Mouse (Mus musculus): ENCODE results near the gene Il13. TPM values are rescaled to one million over a fixed set of nuclear protein-coding genes. Genes with fewer than 3 reads are reported as not detected.

The Il13 gene
- polyA plus RNA-seq, 1 experiment from 2014 or later, result not detected

DNA sequence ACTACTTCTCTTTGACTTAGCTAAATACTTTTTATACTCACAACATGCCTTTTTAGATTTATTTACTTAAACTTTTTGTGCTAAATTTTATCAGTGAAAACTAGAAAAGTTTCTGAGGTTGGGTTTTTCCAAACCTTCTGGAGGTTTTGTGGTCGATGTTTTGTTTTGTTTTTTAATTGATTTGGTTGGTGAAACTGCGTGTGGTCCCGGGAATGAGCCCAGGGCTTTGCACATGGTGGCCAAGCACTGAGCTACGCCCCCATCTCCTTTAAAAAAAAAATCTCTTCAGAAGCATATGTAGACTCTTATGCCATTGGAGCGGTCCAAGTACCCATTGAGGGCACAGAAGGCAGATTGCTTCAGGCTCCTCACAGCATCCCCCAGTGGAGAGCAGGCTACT lies 43.4 kb downstream of the Il13 start:
- no peak for ATAC-seq (replicated peaks; ENCODE audit: insufficient number of reproducible peaks, low FRiP score, low TSS enrichment, low read depth)
- no peaks in the 10 kb centered on the region; the same call in none of the 2 replicates for H3K36me3 ChIP-seq (replicated peaks; ENCODE audit: control insufficient read depth, insufficient read depth, low read depth, low read length)
- H3K27me3 ChIP-seq (ENCODE audit: control insufficient read depth, insufficient read depth, low read length), result no peaks in the 10 kb centered on the region

DNA sequence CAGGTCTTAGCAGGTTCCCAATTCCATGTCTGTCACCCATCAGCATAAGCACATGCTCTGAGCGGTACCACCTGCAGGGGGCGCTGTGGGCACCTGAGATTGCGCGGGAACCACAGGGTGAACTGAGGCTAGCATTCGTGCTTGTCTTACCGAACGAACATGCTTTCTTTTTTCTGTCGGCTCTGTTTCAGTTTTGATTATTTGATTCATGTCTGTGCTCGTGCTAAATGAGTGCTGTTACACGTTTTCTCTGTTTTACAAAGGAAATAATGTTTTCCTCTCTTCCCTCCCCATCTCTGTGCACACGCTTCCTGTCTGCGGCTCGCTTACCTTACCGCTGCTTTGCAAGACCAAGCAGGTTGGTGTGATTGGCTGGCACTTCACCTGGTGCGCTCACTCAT lies 44.1 kb downstream of the Il13 start:
- WGBS, result 39% methylated on average over 15 of the region's 15 CpGs
- Histone ChIP-seq H3K4me1 (ENCODE audit: control insufficient read depth, insufficient read depth, low read length) (no peaks in the 10 kb centered on the region), H3K4me3 (ENCODE audit: low read depth, low read length) (no peak overlapping the region), H3K27me3 (ENCODE audit: control insufficient read depth, insufficient read depth, low read length) (no peaks in the 10 kb centered on the region), H3K4me2 (ENCODE audit: low read depth, low read length) (no peak overlapping the region), H3K27ac (replicated peaks; ENCODE audit: low read depth, low read length) (no peak overlapping the region), H3K36me3 (replicated peaks; ENCODE audit: control insufficient read depth, insufficient read depth, low read depth, low read length) (no peaks in the 10 kb centered on the region; the same call in 1 of the 2 replicates), H3K9ac (replicated peaks; ENCODE audit: low read length) (no peak overlapping the region), H3K9me3 (replicated peaks; ENCODE audit: control insufficient read depth, low read length) (no peaks in the 10 kb centered on the region)
- DNase-seq (ENCODE audit: low spot score), result peak; percentile 60
- no peak for ATAC-seq (replicated peaks; ENCODE audit: insufficient number of reproducible peaks, low FRiP score, low TSS enrichment, low read depth)

More for the DNA sequence above, 43.4 kb downstream of the Il13 start:
- H3K4me2 ChIP-seq (ENCODE audit: low read depth, low read length), result no peak overlapping the region
- H3K4me3 ChIP-seq (ENCODE audit: low read depth, low read length), result no peak overlapping the region
- DNase-seq (ENCODE audit: low spot score), result no peak
- H3K9me3 ChIP-seq (replicated peaks; ENCODE audit: control insufficient read depth, low read length), result no peaks in the 10 kb centered on the region
- H3K4me1 ChIP-seq (ENCODE audit: control insufficient read depth, insufficient read depth, low read length), result no peaks in the 10 kb centered on the region
- 90% methylated on average over 5 of the region's 5 CpGs for WGBS
- no peak overlapping the region for H3K27ac ChIP-seq (replicated peaks; ENCODE audit: low read depth, low read length)
- no peak overlapping the region for H3K9ac ChIP-seq (replicated peaks; ENCODE audit: low read length)

DNA sequence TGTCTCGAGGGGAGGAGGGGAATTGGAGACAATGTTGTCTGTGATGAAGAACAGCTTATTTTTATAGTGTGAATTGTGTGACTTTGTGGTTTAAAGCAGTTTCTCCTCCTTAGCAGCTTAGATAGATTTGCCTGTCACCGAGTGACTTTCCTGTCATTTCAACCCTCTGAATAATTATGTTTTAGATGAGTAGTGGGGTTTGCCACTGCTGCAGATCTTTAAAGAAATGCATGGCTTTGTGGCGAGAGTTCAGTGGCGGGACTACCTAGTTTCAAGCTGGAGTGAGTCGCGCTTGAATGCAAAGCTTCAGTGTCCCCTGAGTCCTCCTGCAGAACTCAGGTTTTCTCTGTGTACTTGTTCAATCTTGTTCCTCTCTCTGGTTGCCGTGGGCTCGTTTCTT lies 46.2 kb downstream of the Il13 start:
- no peak overlapping the region for H3K4me2 ChIP-seq (ENCODE audit: low read depth, low read length)
- no peaks in the 10 kb centered on the region for H3K4me1 ChIP-seq (ENCODE audit: control insufficient read depth, insufficient read depth, low read length)
- no peak for ATAC-seq (replicated peaks; ENCODE audit: insufficient number of reproducible peaks, low FRiP score, low TSS enrichment, low read depth)
- H3K9me3 ChIP-seq (replicated peaks; ENCODE audit: control insufficient read depth, low read length), result no peaks in the 10 kb centered on the region
- no peaks in the 10 kb centered on the region for H3K27me3 ChIP-seq (ENCODE audit: control insufficient read depth, insufficient read depth, low read length)
- no peak for DNase-seq (ENCODE audit: low spot score)
- H3K9ac ChIP-seq (replicated peaks; ENCODE audit: low read length), result no peak overlapping the region
- no peaks in the 10 kb centered on the region for H3K36me3 ChIP-seq (replicated peaks; ENCODE audit: control insufficient read depth, insufficient read depth, low read depth, low read length)
- WGBS, result 78% methylated on average over 8 of the region's 8 CpGs
- no peak overlapping the region for H3K27ac ChIP-seq (replicated peaks; ENCODE audit: low read depth, low read length)
- no peak overlapping the region for H3K4me3 ChIP-seq (ENCODE audit: low read depth, low read length)

DNA sequence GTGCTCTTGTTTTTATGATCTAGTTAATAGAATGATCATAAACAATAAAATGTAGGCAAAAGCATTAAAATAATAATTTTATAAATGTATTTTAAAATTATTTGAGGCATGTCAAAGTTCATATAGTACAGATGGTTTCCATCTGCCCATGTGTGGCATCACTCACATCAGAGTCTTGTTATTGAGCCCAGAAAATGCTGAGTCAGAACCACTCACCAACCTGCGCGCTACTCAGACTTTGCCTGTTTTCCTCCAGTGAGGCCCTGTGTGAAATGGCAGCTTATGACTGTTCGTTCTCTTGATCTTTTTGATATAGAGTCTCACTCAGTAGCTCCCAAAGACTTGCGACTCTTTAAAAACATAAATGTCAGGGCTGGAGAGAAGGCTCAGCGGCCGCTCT lies 49.0 kb downstream of the Il13 start:
- DNase-seq (ENCODE audit: low spot score), result no peak
- H3K27me3 ChIP-seq (ENCODE audit: control insufficient read depth, insufficient read depth, low read length), result no peaks in the 10 kb centered on the region
- ATAC-seq (replicated peaks; ENCODE audit: insufficient number of reproducible peaks, low FRiP score, low TSS enrichment, low read depth), result no peak
- H3K4me1 ChIP-seq (ENCODE audit: control insufficient read depth, insufficient read depth, low read length), result no peaks in the 10 kb centered on the region
- 96% methylated on average over 6 of the region's 6 CpGs for WGBS
- no peaks in the 10 kb centered on the region for H3K9me3 ChIP-seq (replicated peaks; ENCODE audit: control insufficient read depth, low read length)
- H3K4me3 ChIP-seq (ENCODE audit: low read depth, low read length), result no peak overlapping the region
- no peaks in the 10 kb centered on the region; the same call in 1 of the 2 replicates for H3K36me3 ChIP-seq (replicated peaks; ENCODE audit: control insufficient read depth, insufficient read depth, low read depth, low read length)
- no peak overlapping the region for H3K4me2 ChIP-seq (ENCODE audit: low read depth, low read length)
- H3K27ac ChIP-seq (replicated peaks; ENCODE audit: low read depth, low read length), result no peak overlapping the region
- H3K9ac ChIP-seq (replicated peaks; ENCODE audit: low read length), result no peak overlapping the region

DNA sequence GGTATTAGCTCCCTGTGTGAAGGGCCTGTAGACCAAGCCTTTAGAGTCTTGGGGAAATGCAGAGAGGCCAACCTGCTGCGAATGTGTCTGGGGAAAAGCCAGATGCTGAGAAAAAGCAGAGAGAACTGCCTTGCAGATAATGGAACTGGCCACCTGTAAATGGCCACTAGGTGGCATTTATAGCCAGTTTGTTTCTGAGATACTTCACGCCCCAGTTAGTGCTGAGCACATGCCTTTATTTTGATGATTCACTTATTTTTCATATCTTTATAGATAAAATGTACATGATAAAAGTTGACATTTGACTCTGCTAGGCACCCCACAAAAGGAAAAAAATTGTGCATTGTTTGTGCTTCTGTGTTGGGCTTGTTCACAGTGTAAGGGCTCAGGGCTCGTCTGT lies 49.7 kb downstream of the Il13 start:
- H3K4me3 ChIP-seq (ENCODE audit: low read depth, low read length), result no peak overlapping the region
- DNase-seq (ENCODE audit: low spot score) (peak; percentile 61), ATAC-seq (replicated peaks; ENCODE audit: insufficient number of reproducible peaks, low FRiP score, low TSS enrichment, low read depth) (no peak)
- 63% methylated on average over 3 of the region's 3 CpGs for WGBS
- H3K4me1 ChIP-seq (ENCODE audit: control insufficient read depth, insufficient read depth, low read length), result no peaks in the 10 kb centered on the region
- no peaks in the 10 kb centered on the region for H3K9me3 ChIP-seq (replicated peaks; ENCODE audit: control insufficient read depth, low read length)
- H3K9ac ChIP-seq (replicated peaks; ENCODE audit: low read length), result no peak overlapping the region
- no peak overlapping the region for H3K27ac ChIP-seq (replicated peaks; ENCODE audit: low read depth, low read length)
- no peaks in the 10 kb centered on the region for H3K27me3 ChIP-seq (ENCODE audit: control insufficient read depth, insufficient read depth, low read length)
- H3K4me2 ChIP-seq (ENCODE audit: low read depth, low read length), result no peak overlapping the region
- no peaks in the 10 kb centered on the region; the same call in 1 of the 2 replicates for H3K36me3 ChIP-seq (replicated peaks; ENCODE audit: control insufficient read depth, insufficient read depth, low read depth, low read length)

DNA sequence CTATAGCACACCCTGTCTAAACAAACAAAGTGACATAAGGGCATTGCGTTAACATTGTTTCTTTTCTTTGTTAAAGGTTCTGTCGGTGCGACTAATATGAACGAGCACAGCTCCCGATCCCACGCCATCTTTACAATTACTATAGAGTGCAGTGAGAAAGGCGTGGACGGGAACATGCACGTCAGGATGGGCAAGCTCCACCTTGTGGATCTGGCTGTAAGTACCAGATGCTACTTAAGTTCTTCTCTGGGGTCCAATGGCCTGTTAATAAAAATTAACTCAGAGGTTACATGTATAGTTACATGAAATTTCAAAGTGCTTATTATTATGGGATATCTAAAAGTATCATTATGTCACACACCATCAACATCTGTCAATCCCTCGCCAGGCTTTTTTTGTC lies 51.4 kb downstream of the Il13 start:
- Histone ChIP-seq H3K4me2 (ENCODE audit: low read depth, low read length) (no peak overlapping the region), H3K27ac (replicated peaks; ENCODE audit: low read depth, low read length) (no peak overlapping the region), H3K4me3 (ENCODE audit: low read depth, low read length) (no peak overlapping the region), H3K36me3 (replicated peaks; ENCODE audit: control insufficient read depth, insufficient read depth, low read depth, low read length) (no peaks in the 10 kb centered on the region; the same call in 1 of the 2 replicates), H3K27me3 (ENCODE audit: control insufficient read depth, insufficient read depth, low read length) (no peaks in the 10 kb centered on the region), H3K9me3 (replicated peaks; ENCODE audit: control insufficient read depth, low read length) (no peaks in the 10 kb centered on the region), H3K9ac (replicated peaks; ENCODE audit: low read length) (no peak overlapping the region), H3K4me1 (ENCODE audit: control insufficient read depth, insufficient read depth, low read length) (no peaks in the 10 kb centered on the region)
- ATAC-seq (replicated peaks; ENCODE audit: insufficient number of reproducible peaks, low FRiP score, low TSS enrichment, low read depth), result no peak
- WGBS, result 84% methylated on average over 10 of the region's 10 CpGs
- no peak for DNase-seq (ENCODE audit: low spot score)

Other genes with a start within 250 kb of the Il13 start
- not detected in 2 replicates for gene Leap2, start 211.5 kb downstream of the Il13 start, polyA plus RNA-seq (2014; fragmentation: Nextera tagmentation; extraction: Ambion mirVana)
- 520 and 550 TPM in 2 replicates for gene Uqcrq, start 203.9 kb downstream of the Il13 start, polyA plus RNA-seq (2014; fragmentation: Nextera tagmentation; extraction: Ambion mirVana)
- 0.84 and 1.3 TPM in 2 replicates for gene Gdf9, start 203.7 kb downstream of the Il13 start, polyA plus RNA-seq (2014; fragmentation: Nextera tagmentation; extraction: Ambion mirVana)
- gene Gm10447, start 177.6 kb downstream of the Il13 start, polyA plus RNA-seq (2014; fragmentation: Nextera tagmentation; extraction: Ambion mirVana), result 0.14 TPM in 1 of 2 replicates, not detected in the other
- 2.3 and 3.3 TPM in 2 replicates for gene Shroom1, start 177.5 kb downstream of the Il13 start, polyA plus RNA-seq (2014; fragmentation: Nextera tagmentation; extraction: Ambion mirVana)
- gene Gm9837, start 164.2 kb downstream of the Il13 start, polyA plus RNA-seq (2014; fragmentation: Nextera tagmentation; extraction: Ambion mirVana), result not detected in 2 replicates
- not detected in 2 replicates for gene Gm9945, start 154.5 kb downstream of the Il13 start, polyA plus RNA-seq (2014; fragmentation: Nextera tagmentation; extraction: Ambion mirVana)
- gene Sowaha, start 154.4 kb downstream of the Il13 start, polyA plus RNA-seq (2014; fragmentation: Nextera tagmentation; extraction: Ambion mirVana), result 1.5 and 2.3 TPM in 2 replicates
- gene Sept8, start 115.4 kb downstream of the Il13 start, polyA plus RNA-seq (2014; fragmentation: Nextera tagmentation; extraction: Ambion mirVana), result 17.3 and 20.6 TPM in 2 replicates
- 71.6 and 86.4 TPM in 2 replicates for gene Kif3a, start 67.3 kb downstream of the Il13 start, polyA plus RNA-seq (2014; fragmentation: Nextera tagmentation; extraction: Ambion mirVana)
- 2.2 and 2.8 TPM in 2 replicates for gene Il4, start 16.0 kb downstream of the Il13 start, polyA plus RNA-seq (2014; fragmentation: Nextera tagmentation; extraction: Ambion mirVana)
- gene Rad50, start 72.6 kb upstream of the Il13 start, polyA plus RNA-seq (2014; fragmentation: Nextera tagmentation; extraction: Ambion mirVana), result 26.5 and 26.8 TPM in 2 replicates
- gene Il5, start 86.1 kb upstream of the Il13 start, polyA plus RNA-seq (2014; fragmentation: Nextera tagmentation; extraction: Ambion mirVana), result not detected in 2 replicates
- gene Irf1, start 135.3 kb upstream of the Il13 start, polyA plus RNA-seq (2014; fragmentation: Nextera tagmentation; extraction: Ambion mirVana), result 7.0 and 7.7 TPM in 2 replicates
- gene Gm17334, start 138.5 kb upstream of the Il13 start, polyA plus RNA-seq (2014; fragmentation: Nextera tagmentation; extraction: Ambion mirVana), result not detected in 2 replicates
- not detected in 2 replicates for gene Gm12216, start 224.6 kb upstream of the Il13 start, polyA plus RNA-seq (2014; fragmentation: Nextera tagmentation; extraction: Ambion mirVana)

All from embryonic facial prominence, embryonic 11.5 days (tissue).